Mouse (Mus musculus): ENCODE measurements around the gene Cdx2.

GRCm38 (mm10) chr5:147269371-147269770 is 37.7 kb downstream of the Cdx2 start:
- TF ChIP-seq CTCF (conservative IDR thresholded peaks at IDR 0.05; ENCODE audit: low read length) = no peak
- TF ChIP-seq POU5F1 (IDR thresholded peaks at IDR 0.05; ENCODE audit: borderline replicate concordance, low read length) = no peak
- no peak for TF ChIP-seq NANOG (IDR thresholded peaks at IDR 0.05; ENCODE audit: borderline replicate concordance, low read length)

All from E14TG2a.4 (cell line).